Mouse (Mus musculus) forebrain, embryonic 14.5 days (tissue): ENCODE measurements around the gene Eml6. TPM values are rescaled to one million over a fixed set of nuclear protein-coding genes. Genes with fewer than 3 reads are reported as not detected.
"Not testable (repeated sequence)": the region's sequence is repeated elsewhere in the genome, so short reads cannot be mapped to it uniquely, and the experiment has no call there.

Source experiments
- ATAC-seq: fragments of 200-750 bp; cut with Nextera tagmentation; 2 replicates; pipeline ENCODE4 v1.8.0; 2017; ENCODE audit warnings: mild to moderate bottlenecking, moderate library complexity
- DNase-seq: peaks from one replicate; pipeline ENCODE4 v3.0.0-alpha.2; 2015; ENCODE audit warnings: low spot score
- H3K27ac ChIP-seq: fragments of 300-500 bp; sonication (generic); 2 replicates; pipeline ENCODE4 v1.5.1; 2014; ENCODE audit warnings: low read depth, mild to moderate bottlenecking, control low read depth, low read length, moderate library complexity
- H3K27me3 ChIP-seq: fragments of 300-500 bp; sonication (generic); replicated peaks from 2 replicates; pipeline ENCODE4 v1.6.1; 2014; ENCODE audit warnings: low read length, control low read depth, mixed read lengths; ENCODE audit not compliant: control insufficient read depth, insufficient read depth
- H3K36me3 ChIP-seq: fragments of 300-500 bp; sonication (generic); 2 replicates; pipeline ENCODE4 v1.6.1; 2014; ENCODE audit warnings: low read length, control low read depth; ENCODE audit not compliant: control insufficient read depth, insufficient read depth
- H3K4me1 ChIP-seq: fragments of 300-500 bp; sonication (generic); 2 replicates; pipeline ENCODE4 v1.6.1; 2014; ENCODE audit warnings: antibody characterized with exemption, low read length, control low read depth; ENCODE audit not compliant: control insufficient read depth, insufficient read depth
- H3K4me2 ChIP-seq: fragments of 300-500 bp; sonication (generic); 2 replicates; pipeline ENCODE4 v1.6.1; 2014; ENCODE audit warnings: mild to moderate bottlenecking, control low read depth, low read length
- H3K4me3 ChIP-seq: fragments of 300-500 bp; sonication (generic); 2 replicates; pipeline ENCODE4 v1.5.1; 2014; ENCODE audit warnings: low read depth, low read length, control low read depth
- H3K9ac ChIP-seq: fragments of 300-500 bp; sonication (generic); 2 replicates; pipeline ENCODE4 v1.6.1; 2014; ENCODE audit warnings: mild to moderate bottlenecking, low read length, control low read depth, moderate library complexity
- H3K9me3 ChIP-seq: fragments of 300-500 bp; sonication (generic); replicated peaks from 2 replicates; pipeline ENCODE4 v1.6.1; 2016; ENCODE audit warnings: low read length, control low read depth, mixed read lengths; ENCODE audit not compliant: control insufficient read depth
- WGBS: fragments of 180-500 bp; shearing (Covaris S2); extraction: QIAGEN DNeasy Blood & Tissue Kit; methylation state at CpG from one replicate; pipeline ENCODE4 v1.1.7; 2014; 5-methylcytosine and 5-hydroxymethylcytosine counted together
- polyA plus RNA-seq: library from polyadenylated mRNA; unstranded; fragments of >200 nt; fragmentation: Nextera tagmentation; extraction: Ambion mirVana; gene quantifications from 2 replicates; pipeline ENCODE4 v1.2.1, GENCODE M21; 2014

Gene Eml6
- polyA plus RNA-seq, 1 experiment from 2014 or later = 2.0 TPM

GRCm38 (mm10) chr11:29874781-29875180 is 151.1 kb downstream of the Eml6 start:
- 63% methylated on average over 1 of the region's 1 CpGs for WGBS
- H3K36me3 ChIP-seq, H3K9me3 ChIP-seq, ATAC-seq, H3K27me3 ChIP-seq, DNase-seq, H3K9ac ChIP-seq, H3K27ac ChIP-seq, H3K4me2 ChIP-seq, H3K4me3 ChIP-seq, H3K4me1 ChIP-seq: not testable (repeated sequence)

- Histone ChIP-seq H3K9me3 (no peaks in the 10 kb centered on the region), H3K36me3 (no peaks in the 10 kb centered on the region), H3K4me1 (no peaks in the 10 kb centered on the region), H3K27ac (no peak overlapping the region), H3K4me3 (no peak overlapping the region), H3K9ac (no peak overlapping the region), H3K27me3 (no peaks in the 10 kb centered on the region), H3K4me2 (no peak overlapping the region)
- ATAC-seq = no peak
- 92% methylated on average over 2 of the region's 2 CpGs for WGBS
- no peak for DNase-seq
Measured at GRCm38 (mm10) chr11:29870174-29870573, 155.7 kb downstream of the Eml6 start.

- Histone ChIP-seq H3K9ac (no peak overlapping the region), H3K27me3 (no peaks in the 10 kb centered on the region), H3K27ac (no peak overlapping the region), H3K4me2 (no peak overlapping the region), H3K36me3 (no peaks in the 10 kb centered on the region), H3K4me1 (peaks cover 3% of the 10 kb centered on the region; the same call in 1 of the 2 replicates), H3K4me3 (no peak overlapping the region), H3K9me3 (no peaks in the 10 kb centered on the region)
- DNase-seq (no peak), ATAC-seq (no peak)
Measured at GRCm38 (mm10) chr11:29864269-29864668, 161.6 kb downstream of the Eml6 start.

- Histone ChIP-seq H3K4me3 (no peak overlapping the region), H3K4me2 (no peak overlapping the region), H3K36me3 (no peaks in the 10 kb centered on the region), H3K27ac (no peak overlapping the region), H3K4me1 (peaks cover 3% of the 10 kb centered on the region; the same call in 1 of the 2 replicates), H3K27me3 (no peaks in the 10 kb centered on the region), H3K9me3 (no peaks in the 10 kb centered on the region), H3K9ac (no peak overlapping the region)
- ATAC-seq (peak; percentile 75), DNase-seq (peak; percentile 73)
- WGBS = 38% methylated on average over 2 of the region's 2 CpGs
Measured at GRCm38 (mm10) chr11:29861750-29862397, 164.0 kb downstream of the Eml6 start.

- Histone ChIP-seq H3K4me3 (no peak overlapping the region), H3K4me2 (no peak overlapping the region), H3K9me3 (no peaks in the 10 kb centered on the region), H3K4me1 (peaks cover 3% of the 10 kb centered on the region; the same call in 1 of the 2 replicates), H3K27me3 (no peaks in the 10 kb centered on the region), H3K9ac (no peak overlapping the region), H3K27ac (no peak overlapping the region), H3K36me3 (no peaks in the 10 kb centered on the region)
- DNase-seq (no peak), ATAC-seq (peak; percentile 57; the same call in 1 of the 2 replicates)
- 79% methylated on average over 2 of the region's 2 CpGs for WGBS
Measured at GRCm38 (mm10) chr11:29861040-29861439, 164.8 kb downstream of the Eml6 start.

GRCm38 (mm10) chr11:29840606-29841227 is 185.1 kb downstream of the Eml6 start:
- Histone ChIP-seq H3K36me3 (no peaks in the 10 kb centered on the region), H3K4me2 (no peak overlapping the region), H3K9ac (no peak overlapping the region), H3K9me3 (no peaks in the 10 kb centered on the region), H3K27me3 (no peaks in the 10 kb centered on the region), H3K4me1 (no peaks in the 10 kb centered on the region), H3K27ac (no peak overlapping the region), H3K4me3 (no peak overlapping the region)
- ATAC-seq = no peak
- WGBS = 90% methylated on average over 3 of the region's 3 CpGs
- no peak for DNase-seq

- Histone ChIP-seq H3K36me3 (no peaks in the 10 kb centered on the region), H3K9me3 (no peaks in the 10 kb centered on the region), H3K27ac (no peak overlapping the region), H3K4me3 (no peak overlapping the region), H3K9ac (no peak overlapping the region), H3K4me2 (no peak overlapping the region), H3K27me3 (no peaks in the 10 kb centered on the region), H3K4me1 (no peaks in the 10 kb centered on the region)
- ATAC-seq (no peak), DNase-seq (peak; percentile 29)
- 73% methylated on average over 3 of the region's 3 CpGs for WGBS
Measured at GRCm38 (mm10) chr11:29839781-29840180, 186.1 kb downstream of the Eml6 start.

GRCm38 (mm10) chr11:29837066-29837465 is 188.8 kb downstream of the Eml6 start:
- no peak for ATAC-seq
- H3K4me3 ChIP-seq = no peak overlapping the region
- no peaks in the 10 kb centered on the region for H3K27me3 ChIP-seq

GRCm38 (mm10) chr11:29827729-29828128 is 198.1 kb downstream of the Eml6 start:
- Histone ChIP-seq H3K4me3 (no peak overlapping the region), H3K27ac (no peak overlapping the region), H3K36me3 (no peaks in the 10 kb centered on the region), H3K9me3 (no peaks in the 10 kb centered on the region), H3K27me3 (0 out of 2 replicates have a peak, but pooled peaks cover 3% of the 10 kb centered on the region), H3K9ac (no peak overlapping the region), H3K4me2 (no peak overlapping the region), H3K4me1 (no peaks in the 10 kb centered on the region)
- ATAC-seq (no peak), DNase-seq (no peak)
- 94% methylated on average over 2 of the region's 2 CpGs for WGBS

More at GRCm38 (mm10) chr11:29837066-29837465, 188.8 kb downstream of the Eml6 start:
- Histone ChIP-seq H3K4me1 (no peaks in the 10 kb centered on the region), H3K27ac (no peak overlapping the region), H3K36me3 (no peaks in the 10 kb centered on the region), H3K9me3 (no peaks in the 10 kb centered on the region), H3K4me2 (no peak overlapping the region), H3K9ac (no peak overlapping the region)
- no peak for DNase-seq
